Mouse (Mus musculus) spleen, postnatal 4 days (tissue): ENCODE results near the gene Cacna2d2.

ENCODE experiments used
- DNase-seq, 2 experiments: peaks; one replicate each; pipeline ENCODE4 v3.0.0; 2022; ENCODE audit warnings: low spot score in 2 of 2

The Cacna2d2 gene

GRCm38 (mm10) chr9:107399491-107399971 lies at the start of gene Cacna2d2:
Gene Cacna2d2 (plus strand): TSS chr9:107399612.
- no peak for DNase-seq

- no peak for DNase-seq
These were observed 44.6 kb upstream of the Cacna2d2 start for GRCm38 (mm10) chr9:107354826-107355225.

GRCm38 (mm10) chr9:107355870-107356765 lies 43.3 kb upstream of the Cacna2d2 start:
- peak; percentile 52 to 82 for DNase-seq

GRCm38 (mm10) chr9:107357651-107358050 lies 41.8 kb upstream of the Cacna2d2 start:
- peak; percentile 74 to 92 for DNase-seq

- no peak for DNase-seq
These were observed 38.4 kb upstream of the Cacna2d2 start for GRCm38 (mm10) chr9:107360989-107361388.

- DNase-seq, result peak; percentile 67 to 85
These were observed 32.8 kb upstream of the Cacna2d2 start for GRCm38 (mm10) chr9:107366644-107367043.

- DNase-seq, result peak in 1 of 2 experiments; percentile 34
These were observed 31.1 kb upstream of the Cacna2d2 start for GRCm38 (mm10) chr9:107368302-107368701.

GRCm38 (mm10) chr9:107369270-107370105 lies 29.9 kb upstream of the Cacna2d2 start:
- DNase-seq, result peak; percentile 82 to 85

- no peak for DNase-seq
These were observed 29.3 kb upstream of the Cacna2d2 start for GRCm38 (mm10) chr9:107370106-107370463.

GRCm38 (mm10) chr9:107372441-107372840 lies 27.0 kb upstream of the Cacna2d2 start:
- no peak for DNase-seq

- DNase-seq, result peak in 1 of 2 experiments; percentile 52
These were observed 24.8 kb upstream of the Cacna2d2 start for GRCm38 (mm10) chr9:107374623-107375022.

- DNase-seq, result no peak
These were observed 24.0 kb upstream of the Cacna2d2 start for GRCm38 (mm10) chr9:107375451-107375850.

- no peak for DNase-seq
These were observed 21.4 kb upstream of the Cacna2d2 start for GRCm38 (mm10) chr9:107377961-107378512.

- DNase-seq, result no peak
These were observed 17.7 kb upstream of the Cacna2d2 start for GRCm38 (mm10) chr9:107381723-107382122.

- DNase-seq, result no peak
These were observed 15.0 kb upstream of the Cacna2d2 start for GRCm38 (mm10) chr9:107384396-107384795.

GRCm38 (mm10) chr9:107386722-107387121 lies 12.7 kb upstream of the Cacna2d2 start:
- peak; percentile 54 to 79 for DNase-seq

- no peak for DNase-seq
These were observed 11.7 kb upstream of the Cacna2d2 start for GRCm38 (mm10) chr9:107387708-107388107.

- DNase-seq, result no peak
These were observed 11.1 kb upstream of the Cacna2d2 start for GRCm38 (mm10) chr9:107388263-107388662.

GRCm38 (mm10) chr9:107396397-107396796 lies 3.0 kb upstream of the Cacna2d2 start:
- no peak for DNase-seq

GRCm38 (mm10) chr9:107398968-107399367 lies 444 bp upstream of the Cacna2d2 start:
- no peak for DNase-seq

GRCm38 (mm10) chr9:107400060-107400511 lies 674 bp downstream of the Cacna2d2 start:
- no peak for DNase-seq
